Mouse (Mus musculus) forebrain, embryonic 13.5 days (tissue): Measurements from ENCODE around the gene Capn12. TPM values are rescaled to one million over a fixed set of nuclear protein-coding genes. Genes with fewer than 3 reads are reported as not detected.

Experiments used
- ATAC-seq: fragments of 200-750 bp; cut with Nextera tagmentation; 2 replicates; pipeline ENCODE4 v1.8.0; 2017
- H3K27ac ChIP-seq: fragments of 300-500 bp; sonication (generic); 2 replicates; pipeline ENCODE4 v1.5.1; 2015; ENCODE audit warnings: inconsistent platforms, mild to moderate bottlenecking, moderate library complexity
- H3K27me3 ChIP-seq: fragments of 300-500 bp; sonication (generic); 2 replicates; pipeline ENCODE4 v1.6.1; 2015; ENCODE audit warnings: mild to moderate bottlenecking, inconsistent platforms
- H3K36me3 ChIP-seq: fragments of 300-500 bp; sonication (generic); 2 replicates; pipeline ENCODE4 v1.6.1; 2015; ENCODE audit warnings: mild to moderate bottlenecking, inconsistent platforms; ENCODE audit not compliant: poor library complexity, severe bottlenecking
- H3K4me1 ChIP-seq: fragments of 300-500 bp; sonication (generic); 2 replicates; pipeline ENCODE4 v1.6.1; 2015; ENCODE audit warnings: inconsistent platforms
- H3K4me2 ChIP-seq: fragments of 300-500 bp; sonication (generic); 2 replicates; pipeline ENCODE4 v1.6.1; 2015; ENCODE audit warnings: inconsistent platforms, mild to moderate bottlenecking, moderate library complexity
- H3K4me3 ChIP-seq: fragments of 300-500 bp; sonication (generic); 2 replicates; pipeline ENCODE4 v1.5.1; 2015; ENCODE audit warnings: mild to moderate bottlenecking, inconsistent platforms
- H3K9ac ChIP-seq: fragments of 300-500 bp; sonication (generic); 2 replicates; pipeline ENCODE4 v1.6.1; 2015; ENCODE audit warnings: mild to moderate bottlenecking, inconsistent platforms
- H3K9me3 ChIP-seq: fragments of 300-500 bp; sonication (generic); replicated peaks from 2 replicates; pipeline ENCODE4 v1.6.1; 2016; ENCODE audit warnings: inconsistent platforms
- WGBS: fragments of 180-500 bp; shearing (Covaris S2); methylation state at CpG from one replicate; pipeline ENCODE4 v1.1.7; 2015; 5-methylcytosine and 5-hydroxymethylcytosine counted together
- polyA plus RNA-seq: library from polyadenylated mRNA; unstranded; fragments of >200 nt; fragmentation: Nextera tagmentation; extraction: Ambion mirVana; gene quantifications from 2 replicates; pipeline ENCODE4 v1.2.1, GENCODE M21; 2015

Capn12 gene
- polyA plus RNA-seq, 1 experiment from 2014 or later: 0.30 TPM

GRCm38 (mm10) chr7:28939418-28940183, 58.4 kb downstream of the Capn12 start:
- Histone ChIP-seq H3K9me3 (no peaks in the 10 kb centered on the region), H3K4me2 (no peak overlapping the region), H3K4me1 (peaks cover 23% of the 10 kb centered on the region), H3K4me3 (no peak overlapping the region), H3K27ac (no peak overlapping the region), H3K9ac (no peak overlapping the region), H3K27me3 (no peaks in the 10 kb centered on the region), H3K36me3 (peaks cover 21% of the 10 kb centered on the region; the same call in 1 of the 2 replicates)
- WGBS: 95% methylated on average over 7 of the region's 7 CpGs
- no peak for ATAC-seq

- Histone ChIP-seq H3K4me1 (peaks cover 38% of the 10 kb centered on the region), H3K27me3 (no peaks in the 10 kb centered on the region), H3K9ac (no peak overlapping the region), H3K9me3 (no peaks in the 10 kb centered on the region), H3K27ac (0 out of 2 replicates have a peak overlapping the region, but pooled peaks have one; percentile 4), H3K4me3 (no peak overlapping the region), H3K4me2 (no peak overlapping the region), H3K36me3 (peaks cover 21% of the 10 kb centered on the region; the same call in 1 of the 2 replicates)
- no peak for ATAC-seq
- WGBS: 86% methylated on average over 4 of the region's 4 CpGs
Observed at GRCm38 (mm10) chr7:28941129-28941528, 59.9 kb downstream of the Capn12 start.

- 85% methylated on average over 4 of the region's 4 CpGs for WGBS
- peaks cover 16% of the 10 kb centered on the region; the same call in 1 of the 2 replicates for H3K36me3 ChIP-seq
- no peak overlapping the region for H3K4me2 ChIP-seq
- H3K4me3 ChIP-seq: no peak overlapping the region
- ATAC-seq: no peak
- H3K27me3 ChIP-seq: no peaks in the 10 kb centered on the region
- H3K27ac ChIP-seq: peak overlapping the region; percentile 4; the same call in 1 of the 2 replicates
- H3K9me3 ChIP-seq: no peaks in the 10 kb centered on the region
- H3K4me1 ChIP-seq: peaks cover 39% of the 10 kb centered on the region
- no peak overlapping the region for H3K9ac ChIP-seq
Observed at GRCm38 (mm10) chr7:28941542-28941941, 60.3 kb downstream of the Capn12 start.

Other genes with a start within 250 kb of the Capn12 start
- gene Fbxo27, start 188.6 kb upstream of the Capn12 start, polyA plus RNA-seq: 3.6 and 3.8 TPM in 2 replicates
- gene Fbxo17, start 164.6 kb upstream of the Capn12 start, polyA plus RNA-seq: 4.4 and 5.3 TPM in 2 replicates
- gene Mrps12, start 139.6 kb upstream of the Capn12 start, polyA plus RNA-seq: 107 and 122 TPM in 2 replicates
- gene Sars2, start 139.4 kb upstream of the Capn12 start, polyA plus RNA-seq: 23.0 and 23.7 TPM in 2 replicates
- gene Ccer2, start 125.2 kb upstream of the Capn12 start, polyA plus RNA-seq: not detected in 2 replicates
- gene Sirt2, start 114.7 kb upstream of the Capn12 start, polyA plus RNA-seq: 86.3 and 86.9 TPM in 2 replicates
- gene Nfkbib, start 113.9 kb upstream of the Capn12 start, polyA plus RNA-seq: 51.0 and 52.9 TPM in 2 replicates
- gene Rinl, start 92.5 kb upstream of the Capn12 start, polyA plus RNA-seq: 1.7 and 2.0 TPM in 2 replicates
- gene Hnrnpl, start 72.9 kb upstream of the Capn12 start, polyA plus RNA-seq: 264 and 282 TPM in 2 replicates
- 69.1 and 75.6 TPM in 2 replicates for gene Ech1, start 56.2 kb upstream of the Capn12 start, polyA plus RNA-seq
- gene Lgals4, start 47.6 kb upstream of the Capn12 start, polyA plus RNA-seq: 2.5 and 3.3 TPM in 2 replicates
- gene Lgals7, start 17.6 kb upstream of the Capn12 start, polyA plus RNA-seq: 2.0 and 2.4 TPM in 2 replicates
- gene Actn4, start 80.9 kb downstream of the Capn12 start, polyA plus RNA-seq: 114 and 136 TPM in 2 replicates
- 351 and 356 TPM in 2 replicates for gene Eif3k, start 100.4 kb downstream of the Capn12 start, polyA plus RNA-seq
- gene Map4k1, start 100.6 kb downstream of the Capn12 start, polyA plus RNA-seq: 4.3 and 4.4 TPM in 2 replicates
- gene Ryr1, start 243.8 kb downstream of the Capn12 start, polyA plus RNA-seq: 7.5 and 10.2 TPM in 2 replicates